Mouse (Mus musculus) NIH3T3 (cell line): ENCODE measurements around the gene Tmem19.

Experiments
- DNase-seq: peaks from one replicate; pipeline ENCODE4 v3.0.0-alpha.2; 2012; ENCODE audit warnings: low read depth

Gene Tmem19

GRCm38 (mm10) chr10:115361840-115362622 lies at the start of gene Tmem19:
Tmem19 (minus strand) TSS chr10:115362501.
- DNase-seq, result peak; percentile 99

GRCm38 (mm10) chr10:115406393-115406792 lies 44.1 kb upstream of the Tmem19 start:
- peak; percentile 83 for DNase-seq

- DNase-seq, result no peak
Observed at GRCm38 (mm10) chr10:115391896-115392295, 29.6 kb upstream of the Tmem19 start.

GRCm38 (mm10) chr10:115391076-115391475 lies 28.8 kb upstream of the Tmem19 start:
- DNase-seq, result no peak

GRCm38 (mm10) chr10:115387891-115388290 lies 25.6 kb upstream of the Tmem19 start:
- peak; percentile 64 for DNase-seq

GRCm38 (mm10) chr10:115385018-115386002 lies 23.0 kb upstream of the Tmem19 start:
- DNase-seq, result peak; percentile 72

DNA sequence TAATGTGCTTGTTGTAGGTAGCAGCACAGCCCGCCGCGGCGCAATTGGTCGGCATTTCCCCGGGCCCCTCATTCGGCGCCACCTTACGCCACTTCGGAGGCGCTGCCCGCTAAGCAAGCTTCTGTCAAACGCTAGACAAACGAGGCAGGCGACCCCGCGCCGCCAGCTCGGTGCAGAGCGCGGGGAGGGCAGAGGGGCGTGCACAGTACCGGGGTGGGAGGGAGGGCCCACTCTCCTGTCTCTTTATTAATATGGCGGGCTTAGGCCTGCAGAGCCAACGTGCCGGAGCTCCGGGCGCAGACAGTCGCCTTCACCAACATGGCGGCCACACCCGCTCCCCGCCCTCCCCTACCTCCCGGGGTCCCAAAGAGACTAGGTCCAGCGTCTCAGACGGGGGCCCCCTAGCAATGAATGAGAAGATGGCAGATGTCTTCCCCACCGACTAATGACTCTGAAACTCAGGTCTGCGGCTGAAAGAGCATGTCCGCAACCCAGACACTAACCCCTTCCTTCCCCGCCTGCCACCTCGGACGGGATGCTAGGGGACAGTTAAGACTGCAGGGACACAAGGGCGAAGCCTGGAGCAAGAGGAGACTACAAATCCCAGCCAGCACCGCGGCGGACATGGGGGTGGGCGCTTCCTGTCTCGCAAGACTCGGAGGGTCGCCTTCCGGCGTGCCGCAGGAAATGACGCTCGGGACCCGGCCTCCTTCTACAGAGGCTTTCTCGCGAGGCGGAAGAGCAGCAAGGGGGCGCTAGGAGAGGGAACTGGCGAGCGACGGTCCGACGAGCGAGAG lies 22.1 kb upstream of the Tmem19 start, which contains the start of the genes Thap2 and Zfc3h1:
Gene Thap2 (minus strand): TSS at position 223 of the 797 bp plus-strand sequence.
Gene Zfc3h1 (plus strand): TSS at position 739 of the 797 bp plus-strand sequence.
- peak; percentile 99 for DNase-seq

DNA sequence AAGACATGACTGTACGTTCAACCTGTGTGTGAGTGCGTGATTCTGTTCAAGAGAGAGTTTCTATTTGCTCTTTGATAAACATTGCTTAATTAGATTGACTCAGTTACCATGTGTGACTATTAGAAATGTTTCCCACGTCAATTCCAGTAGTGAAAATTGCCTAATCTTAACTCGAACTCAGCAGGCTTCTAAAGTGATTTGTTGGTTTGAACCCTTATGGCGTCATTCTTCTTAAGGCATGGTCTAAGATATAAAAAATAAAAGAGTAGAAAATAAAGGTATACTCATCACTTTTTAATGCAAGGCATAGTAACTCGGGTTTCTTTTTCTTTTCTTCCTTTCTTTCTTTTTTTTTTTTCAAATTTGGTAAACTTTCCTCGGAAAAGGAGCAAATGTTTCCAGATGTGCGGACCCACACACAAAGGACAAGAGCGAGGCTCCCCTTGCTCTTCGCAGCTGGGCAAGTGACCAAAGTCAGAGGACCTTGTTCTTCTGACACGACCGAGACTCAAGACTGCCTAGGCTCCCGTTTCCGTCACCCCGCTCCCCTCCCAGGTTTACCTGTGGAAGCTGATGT lies 21.4 kb upstream of the Tmem19 start:
- DNase-seq, result peak; percentile 63

- DNase-seq, result no peak
Observed at GRCm38 (mm10) chr10:115382846-115383643, 20.7 kb upstream of the Tmem19 start.

DNA sequence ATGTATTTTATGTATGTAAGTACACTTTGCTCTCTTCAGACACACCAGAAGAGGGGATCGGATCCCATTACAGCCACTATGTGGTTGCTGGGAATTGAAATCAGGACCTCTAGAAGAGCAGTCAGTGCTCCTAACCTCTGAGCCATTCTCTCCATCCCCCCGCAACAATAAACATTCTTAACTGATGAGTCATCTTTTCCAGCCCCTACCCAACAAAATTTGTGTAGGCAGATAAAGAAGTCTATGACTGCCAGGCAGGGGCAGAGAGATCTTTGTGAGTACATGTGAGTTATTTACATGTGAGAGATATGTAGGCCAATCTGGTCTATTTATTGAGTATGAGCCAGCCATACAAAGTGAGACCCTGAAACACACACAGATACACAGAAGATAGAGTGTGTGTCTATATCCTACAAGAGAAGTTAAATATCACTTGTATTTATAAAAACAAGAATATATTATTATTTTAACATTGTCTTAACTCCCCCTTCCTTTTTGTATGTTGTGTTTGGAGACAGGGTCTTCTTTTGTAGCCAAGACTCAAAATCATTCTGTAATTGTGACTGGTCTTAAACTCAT lies 19.3 kb upstream of the Tmem19 start:
- peak; percentile 50 for DNase-seq

GRCm38 (mm10) chr10:115363151-115363550 lies 850 bp upstream of the Tmem19 start:
- no peak for DNase-seq

DNA sequence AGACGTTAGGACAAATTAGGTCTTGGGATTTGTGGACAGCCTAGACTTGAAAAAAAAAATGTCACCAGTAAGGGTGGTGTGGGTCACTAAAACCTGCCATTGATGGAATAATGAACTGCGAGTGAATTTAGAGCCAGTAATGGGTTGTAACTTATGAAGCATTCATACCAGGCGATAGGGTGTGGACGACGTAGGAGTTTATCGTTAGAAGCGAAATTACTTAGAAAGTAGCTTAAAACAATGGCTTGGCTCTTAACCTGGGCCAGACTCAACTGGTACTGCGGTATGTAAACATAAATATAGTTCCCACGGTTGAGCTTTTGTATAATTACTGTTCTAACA lies 293 bp upstream of the Tmem19 start:
- no peak for DNase-seq

DNA sequence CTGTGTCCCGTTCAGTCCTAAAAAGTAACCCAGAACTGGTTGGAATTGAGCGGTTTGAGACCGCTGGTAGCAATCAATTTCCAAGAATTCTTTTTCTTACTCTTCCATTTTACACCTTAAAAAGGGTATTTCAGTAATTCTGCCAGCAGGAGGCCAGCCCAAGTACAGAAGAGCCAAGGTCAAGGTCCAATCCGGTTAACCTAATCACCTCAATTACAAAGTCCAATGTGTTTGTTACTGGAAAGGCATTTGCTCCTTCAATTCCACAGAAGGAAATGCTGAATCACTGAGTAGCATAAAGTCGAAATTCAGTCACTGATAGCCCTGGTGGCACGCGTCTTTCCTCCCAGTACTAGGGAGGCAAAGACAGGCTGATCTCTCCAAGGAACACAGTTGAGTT lies 3.2 kb downstream of the Tmem19 start:
- no peak for DNase-seq

- DNase-seq, result no peak
Observed at GRCm38 (mm10) chr10:115358216-115358919, 3.9 kb downstream of the Tmem19 start.

GRCm38 (mm10) chr10:115356106-115356505 lies 6.2 kb downstream of the Tmem19 start:
- no peak for DNase-seq

DNA sequence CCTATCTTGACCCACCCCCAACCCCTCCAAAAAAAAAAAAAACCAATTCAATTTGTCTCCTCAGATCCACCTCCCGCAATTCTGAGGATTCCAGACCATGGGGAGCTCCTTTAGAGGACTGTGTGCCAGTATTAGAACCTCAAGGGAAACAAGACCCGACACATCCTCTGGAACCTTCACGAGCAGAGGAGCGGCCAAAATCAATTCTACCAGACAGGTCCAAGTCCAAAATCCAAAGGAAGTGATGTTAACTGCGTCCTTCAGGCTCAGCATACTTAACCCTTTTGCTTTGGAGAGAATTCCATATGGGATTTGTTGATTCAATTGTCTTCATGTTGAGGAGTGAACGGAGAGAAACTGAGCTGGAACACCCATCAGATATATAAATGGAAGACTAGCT lies 7.3 kb downstream of the Tmem19 start:
- DNase-seq, result no peak

- peak; percentile 28 for DNase-seq
Observed at GRCm38 (mm10) chr10:115354553-115354952, 7.7 kb downstream of the Tmem19 start.

- no peak for DNase-seq
Observed at GRCm38 (mm10) chr10:115350810-115351397, 11.4 kb downstream of the Tmem19 start.

DNA sequence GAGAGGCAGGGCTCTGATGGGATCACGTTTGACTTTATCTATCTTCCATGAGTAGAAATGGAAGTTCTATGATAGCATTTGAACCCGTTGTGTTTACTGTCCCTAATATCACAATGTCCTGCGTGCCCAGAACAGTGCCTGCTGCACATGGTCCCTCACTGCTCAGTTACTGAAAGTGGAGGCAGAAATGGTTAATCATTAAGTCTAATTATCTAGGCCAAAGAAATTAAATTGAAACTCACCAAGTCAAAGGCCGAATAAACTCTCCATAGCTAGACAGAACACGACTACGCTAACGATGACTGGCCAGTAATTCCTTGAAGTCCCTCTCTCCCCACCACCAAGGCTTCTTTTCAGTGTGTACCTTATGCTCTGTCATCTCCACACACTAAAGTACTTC lies 12.8 kb downstream of the Tmem19 start:
- no peak for DNase-seq
